Mouse (Mus musculus) megakaryocyte, embryonic 14.5 days (primary cell): ENCODE measurements around the gene Zfp804a. TPM values are rescaled to one million over a fixed set of nuclear protein-coding genes. Genes with fewer than 3 reads are reported as not detected.
A peak's percentile ranks its signal among the peaks of the same experiment; 100 is the strongest.

ENCODE experiments used
- H3K27me3 ChIP-seq: replicated peaks from 2 replicates; pipeline ENCODE3; 2012; ENCODE audit warnings: inconsistent platforms
- H3K36me3 ChIP-seq: replicated peaks from 2 replicates; pipeline ENCODE3; 2012; ENCODE audit warnings: low read length, inconsistent platforms, mixed read lengths
- H3K4me1 ChIP-seq: 2 replicates; pipeline ENCODE4 v1.6.1; 2012; ENCODE audit warnings: inconsistent platforms
- H3K4me3 ChIP-seq: replicated peaks from 2 replicates; pipeline ENCODE3; 2012; ENCODE audit warnings: moderate library complexity, mild to moderate bottlenecking, inconsistent platforms
- H3K9me3 ChIP-seq: 2 replicates; pipeline ENCODE4 v1.6.1; 2012; ENCODE audit warnings: inconsistent platforms
- FLI1 ChIP-seq: IDR thresholded peaks from 2 replicates; pipeline ENCODE4 v1.6.1; 2012; ENCODE audit warnings: low read length, inconsistent platforms, mixed read lengths
- GATA1 ChIP-seq: IDR thresholded peaks from 3 replicates; pipeline ENCODE4 v1.6.1; 2012; ENCODE audit warnings: mixed read lengths, low read length, inconsistent platforms, borderline replicate concordance
- polyA plus RNA-seq: library from polyadenylated mRNA; stranded (reverse); fragments of >175 nt; gene quantifications from 2 replicates; pipeline ENCODE4 v1.2.3, GENCODE M21; 2012; ENCODE audit warnings: low replicate concordance; ENCODE audit not compliant: insufficient read depth

Zfp804a gene
- polyA plus RNA-seq: not detected in 2 replicates

DNA sequence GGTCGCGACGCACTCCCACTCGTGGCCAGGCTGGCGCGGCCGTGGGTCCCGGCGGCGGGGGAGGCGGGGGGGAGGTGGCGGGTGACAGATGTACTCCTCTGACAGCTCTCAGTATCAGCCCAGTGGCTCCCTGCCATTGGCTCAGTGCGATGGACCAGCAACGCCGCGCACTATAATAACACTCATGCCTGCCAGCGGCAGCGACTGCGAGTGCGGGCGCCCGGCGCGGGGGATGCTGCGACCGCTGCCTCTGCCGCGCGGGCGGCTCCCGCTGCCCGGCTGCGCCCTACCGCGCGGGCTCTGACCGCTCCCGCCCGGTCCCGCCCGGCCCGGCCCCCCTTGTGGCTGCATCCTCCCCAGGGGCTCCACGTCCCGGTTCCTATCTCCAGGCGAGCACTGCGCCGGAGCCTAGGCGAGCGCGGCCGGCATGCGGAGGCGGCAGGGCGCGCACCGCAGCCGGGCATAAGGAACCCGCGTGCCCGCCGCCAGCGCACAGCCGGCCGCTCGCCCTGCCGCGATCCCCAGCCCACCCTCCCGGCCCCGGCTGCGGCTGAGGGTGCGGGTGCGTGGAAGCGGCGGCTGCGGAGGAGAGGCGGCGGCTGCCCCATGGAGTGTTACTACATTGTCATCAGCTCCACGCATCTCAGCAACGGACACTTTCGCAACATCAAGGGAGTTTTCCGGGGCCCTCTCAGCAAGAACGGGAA lies at the start of gene Zfp804a:
TSS of gene Zfp804a (plus strand) at position 38 of the 707 bp plus-strand sequence.
- TF ChIP-seq FLI1 (no peak), GATA1 (no peak)
- Histone ChIP-seq H3K9me3 (no peaks in the 10 kb centered on the region), H3K27me3 (peaks cover 31% of the 10 kb centered on the region), H3K36me3 (no peaks in the 10 kb centered on the region), H3K4me1 (peaks cover 9% of the 10 kb centered on the region; the same call in 1 of the 2 replicates), H3K4me3 (peak within 1 kb of the TSS; percentile 85)

- Histone ChIP-seq H3K9me3 (no peaks in the 10 kb centered on the region), H3K4me1 (peaks cover 9% of the 10 kb centered on the region; the same call in 1 of the 2 replicates), H3K27me3 (peaks cover 31% of the 10 kb centered on the region), H3K4me3 (no peak overlapping the region), H3K36me3 (no peaks in the 10 kb centered on the region)
- TF ChIP-seq FLI1 (no peak), GATA1 (no peak)
These were observed 1.4 kb upstream of the Zfp804a start for GRCm38 (mm10) chr2:82051635-82052034.

DNA sequence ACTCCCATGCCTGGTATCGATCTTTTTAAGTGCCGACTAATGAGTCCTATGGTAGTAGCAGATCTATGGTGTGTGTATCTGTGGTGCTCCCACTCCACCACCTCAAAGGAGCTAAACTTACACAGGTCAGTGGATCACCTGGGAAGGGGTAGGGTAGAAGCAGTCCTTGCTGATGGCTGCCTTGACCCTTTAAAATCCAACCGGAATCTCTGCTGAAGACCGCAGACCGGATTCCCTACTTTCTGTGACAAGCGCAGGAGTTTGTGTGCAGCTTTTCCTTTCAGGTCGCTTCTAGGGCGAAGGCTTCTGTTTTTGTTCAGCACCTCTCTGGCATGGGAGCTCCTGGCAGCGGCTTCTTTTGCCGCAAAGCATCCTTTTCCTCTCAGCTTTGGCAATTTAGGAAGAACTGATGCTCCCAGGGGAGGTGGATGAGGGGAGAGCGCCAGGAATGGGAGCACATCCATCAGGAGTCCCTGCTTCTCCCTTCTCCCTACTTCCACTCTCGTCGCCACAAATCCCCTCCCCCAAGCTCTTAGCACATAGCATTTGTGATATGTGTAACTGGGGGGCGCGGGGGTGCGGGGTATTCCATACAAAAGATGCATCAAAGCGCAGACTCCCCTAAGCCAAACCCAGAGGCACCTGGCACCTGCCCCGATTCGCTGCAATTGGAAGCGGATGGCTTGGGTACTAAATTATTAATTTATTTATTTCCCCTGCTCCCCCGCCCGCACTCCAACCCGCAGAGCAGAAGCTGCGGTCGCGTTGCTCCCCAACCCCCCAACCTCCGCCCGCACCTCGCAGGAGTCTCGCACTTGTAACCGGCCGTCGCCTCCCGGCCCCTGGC lies 461 bp upstream of the Zfp804a start:
- Histone ChIP-seq H3K36me3 (no peaks in the 10 kb centered on the region), H3K9me3 (no peaks in the 10 kb centered on the region), H3K4me3 (peak overlapping the region; percentile 64), H3K4me1 (peaks cover 9% of the 10 kb centered on the region; the same call in 1 of the 2 replicates), H3K27me3 (peaks cover 31% of the 10 kb centered on the region)
- TF ChIP-seq GATA1: no peak
- no peak for TF ChIP-seq FLI1

DNA sequence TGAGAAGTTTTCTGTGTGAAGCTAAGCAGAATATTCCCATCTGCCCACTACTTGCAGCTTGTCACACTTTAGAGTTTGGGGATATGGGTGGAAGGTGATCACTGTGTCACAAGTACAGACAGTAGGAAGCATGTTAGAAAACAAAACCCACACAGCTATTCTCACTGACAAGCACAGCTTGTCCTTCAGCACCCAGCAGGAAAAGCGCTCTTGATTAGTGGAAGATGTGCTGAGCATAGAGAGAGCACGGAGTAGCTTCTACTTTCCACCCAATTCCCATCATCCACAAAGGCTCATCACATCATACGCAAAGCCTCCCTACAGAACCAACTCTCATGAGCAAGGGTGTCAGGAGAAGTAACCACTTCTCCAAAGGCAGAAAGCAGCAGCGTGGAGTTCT lies 1.4 kb downstream of the Zfp804a start:
- no peaks in the 10 kb centered on the region for H3K36me3 ChIP-seq
- H3K9me3 ChIP-seq: no peaks in the 10 kb centered on the region
- H3K4me3 ChIP-seq: no peak overlapping the region
- peaks cover 9% of the 10 kb centered on the region; the same call in 1 of the 2 replicates for H3K4me1 ChIP-seq
- TF ChIP-seq GATA1 (no peak), FLI1 (no peak)
- H3K27me3 ChIP-seq: peaks cover 31% of the 10 kb centered on the region

DNA sequence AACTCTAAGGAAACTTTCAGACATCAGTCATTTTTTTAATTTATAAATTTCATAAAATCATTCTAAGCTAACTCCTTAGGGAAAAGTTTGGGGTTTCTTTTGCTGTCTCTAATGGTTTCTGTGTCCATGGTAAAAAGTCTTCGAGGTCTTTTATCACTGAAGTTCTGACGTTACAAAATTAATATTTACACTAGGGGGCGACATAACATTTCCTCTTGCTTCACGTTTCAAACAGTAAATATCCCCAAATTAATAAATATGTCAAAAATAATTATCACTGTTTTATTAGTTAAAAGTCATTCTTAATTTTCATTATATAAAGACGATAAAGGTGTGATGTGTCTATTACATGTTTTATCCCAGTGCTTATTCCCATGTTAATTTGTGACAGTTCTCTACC lies 11.6 kb downstream of the Zfp804a start:
- Histone ChIP-seq H3K4me1 (no peaks in the 10 kb centered on the region), H3K4me3 (no peak overlapping the region), H3K36me3 (no peaks in the 10 kb centered on the region), H3K9me3 (no peaks in the 10 kb centered on the region), H3K27me3 (no peaks in the 10 kb centered on the region)
- TF ChIP-seq GATA1 (no peak), FLI1 (no peak)

- Histone ChIP-seq H3K27me3 (no peaks in the 10 kb centered on the region), H3K9me3 (no peaks in the 10 kb centered on the region), H3K4me3 (no peak overlapping the region), H3K4me1 (no peaks in the 10 kb centered on the region), H3K36me3 (no peaks in the 10 kb centered on the region)
- no peak for TF ChIP-seq GATA1
- no peak for TF ChIP-seq FLI1
These were observed 14.9 kb downstream of the Zfp804a start for GRCm38 (mm10) chr2:82067912-82068311.

DNA sequence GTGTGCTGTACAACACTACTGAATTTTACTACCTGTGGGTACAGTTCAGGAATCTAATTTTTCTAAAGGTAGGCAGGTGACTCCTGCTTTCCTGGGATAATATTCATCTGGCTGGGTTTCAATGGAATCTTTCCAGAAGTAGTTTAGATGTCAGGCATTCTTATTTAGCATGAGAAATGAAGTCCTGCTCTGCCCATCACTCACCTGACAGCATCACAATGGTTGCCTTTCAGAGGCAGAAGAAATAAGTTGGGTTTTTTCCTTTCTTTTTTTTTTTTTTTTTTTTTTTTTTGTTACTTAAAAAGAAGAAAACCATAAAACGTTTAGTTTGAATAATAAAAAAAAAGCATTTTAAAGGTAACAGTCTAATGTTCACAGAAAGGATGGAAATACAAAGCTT lies 16.1 kb downstream of the Zfp804a start:
- Histone ChIP-seq H3K4me3 (no peak overlapping the region), H3K36me3 (no peaks in the 10 kb centered on the region), H3K4me1 (no peaks in the 10 kb centered on the region), H3K27me3 (no peaks in the 10 kb centered on the region), H3K9me3 (no peaks in the 10 kb centered on the region)
- TF ChIP-seq GATA1 (no peak), FLI1 (no peak)

DNA sequence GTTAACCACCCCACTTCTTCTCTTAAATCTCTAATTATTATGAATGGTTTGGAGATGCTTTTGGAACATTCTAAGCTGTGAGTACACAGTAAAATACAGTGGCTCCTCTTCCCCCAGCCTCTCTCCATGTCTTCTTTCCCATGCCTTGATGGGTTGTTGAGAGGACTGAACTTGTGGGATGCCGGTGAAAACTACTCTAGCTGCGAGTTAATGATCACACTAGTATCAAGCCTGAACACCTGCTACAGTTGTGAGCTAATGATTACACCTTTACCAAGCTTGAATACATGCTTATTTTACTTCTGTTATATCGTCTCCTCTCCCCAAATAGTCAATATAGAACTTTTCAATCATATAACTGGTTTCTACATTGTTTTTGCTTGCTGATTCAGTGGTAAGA lies 23.9 kb downstream of the Zfp804a start:
- TF ChIP-seq GATA1: no peak
- TF ChIP-seq FLI1: no peak
- Histone ChIP-seq H3K4me3 (no peak overlapping the region), H3K4me1 (no peaks in the 10 kb centered on the region), H3K9me3 (no peaks in the 10 kb centered on the region), H3K36me3 (no peaks in the 10 kb centered on the region), H3K27me3 (no peaks in the 10 kb centered on the region)

- TF ChIP-seq FLI1: no peak
- TF ChIP-seq GATA1: no peak
- Histone ChIP-seq H3K4me3 (no peak overlapping the region), H3K36me3 (no peaks in the 10 kb centered on the region), H3K27me3 (no peaks in the 10 kb centered on the region), H3K9me3 (no peaks in the 10 kb centered on the region), H3K4me1 (no peaks in the 10 kb centered on the region)
These were observed 25.4 kb downstream of the Zfp804a start for GRCm38 (mm10) chr2:82078287-82078994.
